Mouse (Mus musculus) liver, embryonic 14.5 days (tissue): ENCODE measurements around the gene Cep95.

Experiments used
- CTCF ChIP-seq: IDR thresholded peaks from 2 replicates; pipeline ENCODE4 v1.5.1; 2016; ENCODE audit warnings: antibody characterized with exemption, low read depth, control low read depth
- EP300 ChIP-seq: IDR thresholded peaks from 2 replicates; pipeline ENCODE4 v1.6.1; 2016; ENCODE audit warnings: antibody characterized with exemption, low read depth

GRCm38 (mm10) chr11:106773061-106773460 is 16.0 kb upstream of the Cep95 start:
- no peak for TF ChIP-seq CTCF
- no peak for TF ChIP-seq EP300
